Mouse (Mus musculus): ENCODE data around the gene Spert. TPM values are rescaled to one million over a fixed set of nuclear protein-coding genes. Genes with fewer than 3 reads are reported as not detected.

Gene Spert
- not detected in 2 replicates for polyA plus RNA-seq (2014; fragmentation: Nextera tagmentation; extraction: Ambion mirVana)

- no peak within 1 kb of the TSS for H3K4me2 ChIP-seq
- no peaks in the 10 kb centered on the region for H3K27me3 ChIP-seq (ENCODE audit: control insufficient read depth, insufficient read depth, low read length)
- H3K9me3 ChIP-seq (ENCODE audit: control insufficient read depth, low read length), result no peaks in the 10 kb centered on the region
- DNase-seq (ENCODE audit: low spot score, missing footprints) (no peak), ATAC-seq (ENCODE audit: low FRiP score) (no peak)
- H3K4me3 ChIP-seq (ENCODE audit: low read depth, low read length), result no peak within 1 kb of the TSS
- WGBS, result 68% methylated on average over 3 of the region's 3 CpGs
- no peaks in the 10 kb centered on the region for H3K36me3 ChIP-seq (ENCODE audit: control insufficient read depth, insufficient read depth, low read length)
- H3K4me1 ChIP-seq (ENCODE audit: control insufficient read depth, insufficient read depth, low read length), result no peaks in the 10 kb centered on the region
- no peak within 1 kb of the TSS for H3K9ac ChIP-seq (ENCODE audit: low read length)
- H3K27ac ChIP-seq (ENCODE audit: low read depth, low read length), result no peak within 1 kb of the TSS
Observed at GRCm38 (mm10) chr14:75592978-75593377, at the start of gene Spert. TSS of gene Spert (minus strand) at chr14:75593116.

DNA sequence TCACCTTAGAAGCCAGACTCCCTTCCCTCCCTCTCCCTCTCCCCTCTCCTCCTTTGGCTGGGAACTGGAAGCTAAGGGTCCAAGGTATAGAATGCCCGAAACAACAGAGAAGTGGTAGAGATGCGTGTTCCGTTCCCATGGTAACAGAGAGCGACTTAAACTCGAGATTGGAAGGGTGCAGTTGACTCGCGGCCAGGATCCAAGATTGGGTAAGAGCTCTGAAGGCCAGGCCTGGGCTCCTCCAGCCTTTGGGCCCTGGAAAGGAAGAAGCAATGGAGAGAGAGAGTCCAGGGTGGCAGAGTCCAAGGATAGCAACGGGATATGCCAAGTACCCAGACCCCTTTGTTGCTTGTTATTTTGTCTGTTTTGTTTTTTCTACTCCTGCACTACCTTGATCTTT is 49.2 kb upstream of the Spert start, which contains the start of gene Erich6b:
TSS of gene Erich6b (plus strand) at position 180 of the 400 bp plus-strand sequence.
- no peak within 1 kb of the TSS for H3K9ac ChIP-seq (ENCODE audit: low read length)
- ATAC-seq (ENCODE audit: low FRiP score) (no peak), DNase-seq (ENCODE audit: low spot score, missing footprints) (no peak)
- H3K9me3 ChIP-seq (ENCODE audit: control insufficient read depth, low read length), result no peaks in the 10 kb centered on the region
- H3K4me2 ChIP-seq, result no peak within 1 kb of the TSS
- H3K4me1 ChIP-seq (ENCODE audit: control insufficient read depth, insufficient read depth, low read length), result peaks cover 2% of the 10 kb centered on the region; the same call in 1 of the 2 replicates
- H3K27me3 ChIP-seq (ENCODE audit: control insufficient read depth, insufficient read depth, low read length), result no peaks in the 10 kb centered on the region
- WGBS, result 69% methylated on average over 8 of the region's 8 CpGs
- no peak within 1 kb of the TSS for H3K4me3 ChIP-seq (ENCODE audit: low read depth, low read length)
- no peaks in the 10 kb centered on the region for H3K36me3 ChIP-seq (ENCODE audit: control insufficient read depth, insufficient read depth, low read length)
- no peak within 1 kb of the TSS for H3K27ac ChIP-seq (ENCODE audit: low read depth, low read length)

DNA sequence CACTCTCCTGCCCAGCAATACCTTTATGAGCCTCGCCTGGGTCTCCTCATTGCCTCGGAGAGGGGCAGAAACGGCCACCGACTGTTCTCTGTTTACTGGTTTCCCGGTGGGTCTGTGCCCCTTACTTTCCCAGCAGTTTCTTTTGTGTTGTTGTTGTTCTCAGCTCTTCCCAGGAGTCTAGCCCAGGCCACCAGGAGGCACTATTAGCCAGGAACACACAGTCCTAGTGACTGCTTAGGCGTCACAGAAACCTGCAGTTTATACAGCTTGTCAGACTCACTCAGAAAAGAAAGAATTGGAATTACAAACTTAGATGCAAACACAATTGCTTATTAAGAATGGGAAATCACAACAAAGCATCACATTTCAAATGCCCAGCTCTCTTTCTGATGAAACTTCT is 48.5 kb upstream of the Spert start:
- H3K27ac ChIP-seq (ENCODE audit: low read depth, low read length), result no peak overlapping the region
- H3K27me3 ChIP-seq (ENCODE audit: control insufficient read depth, insufficient read depth, low read length), result no peaks in the 10 kb centered on the region
- no peak overlapping the region for H3K9ac ChIP-seq (ENCODE audit: low read length)
- no peak overlapping the region for H3K4me2 ChIP-seq
- 59% methylated on average over 6 of the region's 6 CpGs for WGBS
- no peaks in the 10 kb centered on the region for H3K4me1 ChIP-seq (ENCODE audit: control insufficient read depth, insufficient read depth, low read length)
- H3K9me3 ChIP-seq (ENCODE audit: control insufficient read depth, low read length), result no peaks in the 10 kb centered on the region
- DNase-seq (ENCODE audit: low spot score, missing footprints) (no peak), ATAC-seq (ENCODE audit: low FRiP score) (no peak)
- H3K36me3 ChIP-seq (ENCODE audit: control insufficient read depth, insufficient read depth, low read length), result no peaks in the 10 kb centered on the region
- no peak overlapping the region for H3K4me3 ChIP-seq (ENCODE audit: low read depth, low read length)

DNA sequence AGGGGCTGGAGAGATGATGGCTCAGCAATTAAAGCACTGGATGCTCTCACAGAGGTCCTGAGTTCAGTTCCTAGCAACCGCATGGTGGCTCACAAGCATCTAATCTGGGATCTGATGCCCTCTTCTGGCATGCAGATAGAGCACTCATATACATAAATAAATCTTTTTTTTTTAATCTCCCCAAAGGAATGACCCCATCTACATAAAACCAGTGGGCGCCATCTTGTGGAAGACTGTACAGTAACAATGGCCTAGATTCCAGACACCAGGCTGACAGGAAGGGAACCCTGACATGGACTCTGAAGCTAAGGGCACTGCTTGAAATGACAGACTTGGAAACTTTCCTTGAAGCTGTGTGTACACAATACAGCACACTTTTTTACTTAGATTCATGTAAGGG is 47.9 kb upstream of the Spert start:
- H3K4me1 ChIP-seq (ENCODE audit: control insufficient read depth, insufficient read depth, low read length), result no peaks in the 10 kb centered on the region
- no peaks in the 10 kb centered on the region for H3K27me3 ChIP-seq (ENCODE audit: control insufficient read depth, insufficient read depth, low read length)
- H3K4me3 ChIP-seq (ENCODE audit: low read depth, low read length), result no peak overlapping the region
- no peak overlapping the region for H3K9ac ChIP-seq (ENCODE audit: low read length)
- H3K4me2 ChIP-seq, result no peak overlapping the region
- H3K36me3 ChIP-seq (ENCODE audit: control insufficient read depth, insufficient read depth, low read length), result no peaks in the 10 kb centered on the region
- ATAC-seq (ENCODE audit: low FRiP score) (no peak), DNase-seq (ENCODE audit: low spot score, missing footprints) (no peak)
- H3K27ac ChIP-seq (ENCODE audit: low read depth, low read length), result no peak overlapping the region
- H3K9me3 ChIP-seq (ENCODE audit: control insufficient read depth, low read length), result no peaks in the 10 kb centered on the region
- WGBS, result 88% methylated on average over 2 of the region's 2 CpGs

- H3K4me1 ChIP-seq (ENCODE audit: control insufficient read depth, insufficient read depth, low read length), result no peaks in the 10 kb centered on the region
- no peak overlapping the region for H3K9ac ChIP-seq (ENCODE audit: low read length)
- no peaks in the 10 kb centered on the region for H3K27me3 ChIP-seq (ENCODE audit: control insufficient read depth, insufficient read depth, low read length)
- DNase-seq (ENCODE audit: low spot score, missing footprints) (no peak), ATAC-seq (ENCODE audit: low FRiP score) (no peak)
- H3K9me3 ChIP-seq (ENCODE audit: control insufficient read depth, low read length), result no peaks in the 10 kb centered on the region
- WGBS, result 87% methylated on average over 4 of the region's 4 CpGs
- H3K36me3 ChIP-seq (ENCODE audit: control insufficient read depth, insufficient read depth, low read length), result no peaks in the 10 kb centered on the region
- H3K4me3 ChIP-seq (ENCODE audit: low read depth, low read length), result no peak overlapping the region
- no peak overlapping the region for H3K4me2 ChIP-seq
- H3K27ac ChIP-seq (ENCODE audit: low read depth, low read length), result no peak overlapping the region
Observed at GRCm38 (mm10) chr14:75637641-75638040, 44.7 kb upstream of the Spert start.

GRCm38 (mm10) chr14:75636107-75636506 is 43.2 kb upstream of the Spert start:
- Histone ChIP-seq H3K36me3 (ENCODE audit: control insufficient read depth, insufficient read depth, low read length) (no peaks in the 10 kb centered on the region), H3K27ac (ENCODE audit: low read depth, low read length) (no peak overlapping the region), H3K4me2 (no peak overlapping the region), H3K9me3 (ENCODE audit: control insufficient read depth, low read length) (no peaks in the 10 kb centered on the region), H3K4me3 (ENCODE audit: low read depth, low read length) (no peak overlapping the region), H3K9ac (ENCODE audit: low read length) (no peak overlapping the region), H3K4me1 (ENCODE audit: control insufficient read depth, insufficient read depth, low read length) (no peaks in the 10 kb centered on the region), H3K27me3 (ENCODE audit: control insufficient read depth, insufficient read depth, low read length) (no peaks in the 10 kb centered on the region)
- 49% methylated on average over 7 of the region's 7 CpGs for WGBS
- DNase-seq (ENCODE audit: low spot score, missing footprints), result no peak
- ATAC-seq (ENCODE audit: low FRiP score), result no peak

- ATAC-seq (ENCODE audit: low FRiP score), result no peak
- no peak for DNase-seq (ENCODE audit: low spot score, missing footprints)
- H3K9me3 ChIP-seq (ENCODE audit: control insufficient read depth, low read length), result no peaks in the 10 kb centered on the region
- H3K4me1 ChIP-seq (ENCODE audit: control insufficient read depth, insufficient read depth, low read length), result no peaks in the 10 kb centered on the region
- H3K4me3 ChIP-seq (ENCODE audit: low read depth, low read length), result no peak overlapping the region
- H3K4me2 ChIP-seq, result no peak overlapping the region
- WGBS, result 85% methylated on average over 12 of the region's 12 CpGs
- H3K36me3 ChIP-seq (ENCODE audit: control insufficient read depth, insufficient read depth, low read length), result no peaks in the 10 kb centered on the region
- no peak overlapping the region for H3K9ac ChIP-seq (ENCODE audit: low read length)
- no peaks in the 10 kb centered on the region for H3K27me3 ChIP-seq (ENCODE audit: control insufficient read depth, insufficient read depth, low read length)
- H3K27ac ChIP-seq (ENCODE audit: low read depth, low read length), result no peak overlapping the region
Observed at GRCm38 (mm10) chr14:75635350-75635749, 42.4 kb upstream of the Spert start.

- Histone ChIP-seq H3K36me3 (ENCODE audit: control insufficient read depth, insufficient read depth, low read length) (no peaks in the 10 kb centered on the region), H3K9me3 (ENCODE audit: control insufficient read depth, low read length) (no peaks in the 10 kb centered on the region), H3K9ac (ENCODE audit: low read length) (no peak overlapping the region), H3K4me1 (ENCODE audit: control insufficient read depth, insufficient read depth, low read length) (no peaks in the 10 kb centered on the region), H3K4me2 (no peak overlapping the region), H3K27ac (ENCODE audit: low read depth, low read length) (no peak overlapping the region), H3K27me3 (ENCODE audit: control insufficient read depth, insufficient read depth, low read length) (no peaks in the 10 kb centered on the region), H3K4me3 (ENCODE audit: low read depth, low read length) (no peak overlapping the region)
- no peak for DNase-seq (ENCODE audit: low spot score, missing footprints)
- ATAC-seq (ENCODE audit: low FRiP score), result no peak
- 94% methylated on average over 8 of the region's 8 CpGs for WGBS
Observed at GRCm38 (mm10) chr14:75628870-75629269, 36.0 kb upstream of the Spert start.

DNA sequence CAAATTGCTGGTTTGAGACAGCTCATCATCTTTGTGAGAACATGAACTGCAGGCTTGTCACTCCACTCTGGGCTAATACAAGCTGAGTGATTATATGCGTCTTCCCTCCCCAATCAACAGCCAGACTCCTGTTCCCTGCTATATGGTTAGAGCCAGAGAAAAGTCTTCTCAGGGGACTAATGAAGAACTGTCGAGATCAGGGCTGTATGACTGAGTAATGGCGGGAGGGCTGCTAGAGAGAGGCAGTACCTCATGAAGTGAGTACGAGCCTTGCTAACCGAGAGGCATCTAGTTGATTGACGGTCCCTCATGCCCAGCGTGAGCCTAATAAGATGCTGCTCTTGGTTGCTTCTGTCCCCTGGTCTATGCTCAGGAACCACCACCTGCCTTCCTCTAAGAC is 30.1 kb upstream of the Spert start:
- no peak overlapping the region for H3K27ac ChIP-seq (ENCODE audit: low read depth, low read length)
- no peak overlapping the region for H3K9ac ChIP-seq (ENCODE audit: low read length)
- WGBS, result 81% methylated on average over 7 of the region's 7 CpGs
- no peak overlapping the region for H3K4me3 ChIP-seq (ENCODE audit: low read depth, low read length)
- no peaks in the 10 kb centered on the region for H3K4me1 ChIP-seq (ENCODE audit: control insufficient read depth, insufficient read depth, low read length)
- no peaks in the 10 kb centered on the region for H3K36me3 ChIP-seq (ENCODE audit: control insufficient read depth, insufficient read depth, low read length)
- no peak for DNase-seq (ENCODE audit: low spot score, missing footprints)
- H3K4me2 ChIP-seq, result no peak overlapping the region
- H3K9me3 ChIP-seq (ENCODE audit: control insufficient read depth, low read length), result no peaks in the 10 kb centered on the region
- no peaks in the 10 kb centered on the region for H3K27me3 ChIP-seq (ENCODE audit: control insufficient read depth, insufficient read depth, low read length)
- no peak for ATAC-seq (ENCODE audit: low FRiP score)

DNA sequence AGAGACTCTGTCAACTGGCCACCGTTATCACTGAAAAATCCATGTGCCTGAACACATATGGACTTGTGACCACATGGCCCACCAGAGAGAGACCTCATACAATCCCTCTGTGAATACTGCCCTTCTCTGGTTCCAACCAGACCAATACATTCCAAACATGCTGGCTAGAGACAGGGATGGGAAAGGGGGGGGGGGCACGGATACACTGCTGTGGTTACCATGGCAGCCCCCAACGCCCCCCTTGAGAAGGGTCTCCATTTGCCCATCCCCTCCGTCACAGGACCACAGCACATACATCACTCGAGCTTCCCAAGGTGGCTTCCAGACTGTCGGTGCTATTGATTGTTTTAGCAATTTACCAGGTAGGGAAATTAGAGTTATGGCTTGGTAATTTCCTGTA is 23.5 kb upstream of the Spert start:
- H3K4me3 ChIP-seq (ENCODE audit: low read depth, low read length), result no peak overlapping the region
- WGBS, result 82% methylated on average over 6 of the region's 6 CpGs
- no peaks in the 10 kb centered on the region for H3K9me3 ChIP-seq (ENCODE audit: control insufficient read depth, low read length)
- DNase-seq (ENCODE audit: low spot score, missing footprints), result no peak
- H3K36me3 ChIP-seq (ENCODE audit: control insufficient read depth, insufficient read depth, low read length), result no peaks in the 10 kb centered on the region
- H3K4me1 ChIP-seq (ENCODE audit: control insufficient read depth, insufficient read depth, low read length), result no peaks in the 10 kb centered on the region
- no peak overlapping the region for H3K9ac ChIP-seq (ENCODE audit: low read length)
- no peak overlapping the region for H3K27ac ChIP-seq (ENCODE audit: low read depth, low read length)
- no peak for ATAC-seq (ENCODE audit: low FRiP score)
- no peaks in the 10 kb centered on the region for H3K27me3 ChIP-seq (ENCODE audit: control insufficient read depth, insufficient read depth, low read length)
- no peak overlapping the region for H3K4me2 ChIP-seq
